ENCODE assay signal across 26 mouse cellular contexts in genomic region chr19:32568961-32569653, GRCm38 (mm10). TPM values are rescaled to one million over a fixed set of nuclear protein-coding genes. Genes with fewer than 3 reads are reported as not detected.
A peak's percentile ranks its signal among the peaks of the same experiment; 100 is the strongest.
DNase-seq lines count a peak whose midpoint lies in the region; ATAC-seq and TF ChIP-seq lines count a peak whose summit lies in the region.
"Had no signal": no experiment of that assay in that cellular context is flagged by ENCODE, and none has a peak within 500 bp of the region (broad histone marks: within the 10 kb centered on the region; RNA-seq: fewer than 3 reads in every experiment).

No protein-coding gene starts in this region.

- H3K4me3 ChIP-seq in embryonic facial prominence, embryonic 14.5 days (ENCODE audit: low read depth, low read length), result no peak overlapping the region
- H3K4me3 ChIP-seq in embryonic facial prominence, embryonic 10.5 days, result no peak overlapping the region
- no peak overlapping the region for H3K4me3 ChIP-seq in liver, adult 2 months (ENCODE audit: insufficient read depth, low read depth, low read length)
- H3K4me3 ChIP-seq in liver, postnatal 0 days (ENCODE audit: low read depth, low read length), result no peak overlapping the region
- H3K4me3 ChIP-seq: embryonic facial prominence, embryonic 15.5 days; forebrain, embryonic 13.5 days; heart, adult 2 months; heart, embryonic 15.5 days; hindbrain, embryonic 15.5 days; intestine, embryonic 15.5 days; limb, embryonic 13.5 days had no signal

- TF ChIP-seq EP300 in liver, postnatal 0 days (IDR thresholded peaks at IDR 0.05; ENCODE audit: low read depth), result peak; percentile 75

- ATAC-seq in embryonic facial prominence, embryonic 14.5 days (ENCODE audit: low read depth), result no peak
- peak; percentile 73 for ATAC-seq in liver, postnatal 0 days
- ATAC-seq: CD4-positive, CD25-positive, alpha-beta regulatory T cell, adult 4 months; forebrain, embryonic 13.5 days; intestine, embryonic 15.5 days; midbrain, embryonic 16.5 days had no signal

- TF ChIP-seq POLR2A in liver, adult 2 months (IDR thresholded peaks at IDR 0.05; ENCODE audit: extremely low read depth, insufficient read depth, low read length), result no peak

- 68% methylated on average over 3 of the region's 3 CpGs for WGBS in embryonic facial prominence, embryonic 14.5 days
- WGBS in embryonic facial prominence, embryonic 10.5 days, result 90% methylated on average over 3 of the region's 3 CpGs
- WGBS in liver, adult 2 months, result 26% methylated on average over 3 of the region's 3 CpGs
- 52% methylated on average over 3 of the region's 3 CpGs for WGBS in liver, postnatal 0 days (ENCODE audit: insufficient replicate concordance)

- H3K4me1 ChIP-seq in embryonic facial prominence, embryonic 14.5 days (ENCODE audit: control insufficient read depth, insufficient read depth, low read length), result no peaks in the 10 kb centered on the region; the same call in 1 of the 2 replicates
- no peaks in the 10 kb centered on the region for H3K4me1 ChIP-seq in embryonic facial prominence, embryonic 10.5 days
- H3K4me1 ChIP-seq in liver, adult 2 months (ENCODE audit: control insufficient read depth, insufficient read depth, low read length), result peaks cover 9% of the 10 kb centered on the region
- peaks cover 20% of the 10 kb centered on the region for H3K4me1 ChIP-seq in liver, postnatal 0 days (ENCODE audit: insufficient read depth)
- H3K4me1 ChIP-seq: embryonic facial prominence, embryonic 15.5 days; forebrain, embryonic 13.5 days; hindbrain, embryonic 15.5 days; intestine, embryonic 15.5 days; limb, embryonic 13.5 days had no signal

- H3K9me3 ChIP-seq in embryonic facial prominence, embryonic 14.5 days (ENCODE audit: control insufficient read depth, low read length), result no peaks in the 10 kb centered on the region
- no peaks in the 10 kb centered on the region for H3K9me3 ChIP-seq in embryonic facial prominence, embryonic 10.5 days
- H3K9me3 ChIP-seq in liver, postnatal 0 days (ENCODE audit: low read length), result no peaks in the 10 kb centered on the region
- H3K9me3 ChIP-seq: embryonic facial prominence, embryonic 15.5 days; forebrain, embryonic 13.5 days; heart, embryonic 15.5 days; hindbrain, embryonic 15.5 days; intestine, embryonic 15.5 days; limb, embryonic 13.5 days had no signal

- no peak overlapping the region for H3K9ac ChIP-seq in embryonic facial prominence, embryonic 14.5 days (ENCODE audit: low read depth, low read length)
- no peak overlapping the region for H3K9ac ChIP-seq in liver, adult 2 months (ENCODE audit: low read depth, low read length)
- no peak overlapping the region for H3K9ac ChIP-seq in liver, postnatal 0 days (replicated peaks)
- H3K9ac ChIP-seq: embryonic facial prominence, embryonic 15.5 days; forebrain, embryonic 13.5 days; heart, embryonic 15.5 days; hindbrain, embryonic 15.5 days; intestine, embryonic 15.5 days; limb, embryonic 13.5 days had no signal

- H3K4me2 ChIP-seq in embryonic facial prominence, embryonic 14.5 days (ENCODE audit: low read depth, low read length), result no peak overlapping the region
- H3K4me2 ChIP-seq in liver, postnatal 0 days (ENCODE audit: low read depth, low read length), result peak overlapping the region; percentile 36
- H3K4me2 ChIP-seq: embryonic facial prominence, embryonic 15.5 days; forebrain, embryonic 13.5 days; heart, embryonic 15.5 days; hindbrain, embryonic 15.5 days; intestine, embryonic 15.5 days; limb, embryonic 13.5 days had no signal

- peak; percentile 72 for DNase-seq in embryonic facial prominence, embryonic 14.5 days (ENCODE audit: low spot score)
- DNase-seq in embryonic facial prominence, embryonic 10.5 days (ENCODE audit: low spot score), result no peak
- DNase-seq in c-Kit-positive CD71-positive TER-119-positive erythroid progenitor cells, embryonic 14.5 days (ENCODE audit: low spot score), result peak; percentile 29
- DNase-seq in liver, adult 2 months (ENCODE audit: extremely low read depth, low read depth, low spot score), result peak; percentile 47
- DNase-seq in liver, postnatal 0 days, result peak; percentile 27
- DNase-seq in layer of hippocampus, postnatal 25 days (ENCODE audit: extremely low spot score in 1 of 2, low spot score in 1 of 2), result no peak
- no peak for DNase-seq in right cerebral cortex, postnatal 36 days (ENCODE audit: low spot score in 2 of 2)
- DNase-seq in adrenal gland, postnatal 36 days, result no peak
- DNase-seq: cerebellum, adult 9-10 months; gastrocnemius, postnatal 10 days; heart, adult 2 months; heart, postnatal 4 days; kidney, adult 9 months; kidney, postnatal 4 days; layer of hippocampus, adult 9-11 months; lung, postnatal 14 days; right cerebral cortex, postnatal 4 days; thymus, postnatal 25 days had no signal

- H3K27ac ChIP-seq in embryonic facial prominence, embryonic 14.5 days (replicated peaks; ENCODE audit: low read depth, low read length), result no peak overlapping the region
- no peak overlapping the region for H3K27ac ChIP-seq in embryonic facial prominence, embryonic 10.5 days (replicated peaks)
- H3K27ac ChIP-seq in liver, adult 2 months (replicated peaks; ENCODE audit: insufficient read depth, low read depth, low read length), result no peak overlapping the region
- no peak overlapping the region; the same call in 1 of the 2 replicates for H3K27ac ChIP-seq in liver, postnatal 0 days (ENCODE audit: low read depth)
- H3K27ac ChIP-seq: embryonic facial prominence, embryonic 15.5 days; forebrain, embryonic 13.5 days; heart, adult 2 months; heart, embryonic 15.5 days; hindbrain, embryonic 15.5 days; intestine, embryonic 15.5 days; limb, embryonic 13.5 days had no signal

- H3K36me3 ChIP-seq in embryonic facial prominence, embryonic 14.5 days (ENCODE audit: control insufficient read depth, insufficient read depth, low read length), result no peaks in the 10 kb centered on the region
- H3K36me3 ChIP-seq in embryonic facial prominence, embryonic 10.5 days (replicated peaks), result no peaks in the 10 kb centered on the region
- no peaks in the 10 kb centered on the region for H3K36me3 ChIP-seq in liver, adult 2 months (ENCODE audit: control insufficient read depth, insufficient read depth, low read length)
- H3K36me3 ChIP-seq in liver, postnatal 0 days (replicated peaks; ENCODE audit: insufficient read depth, low read length), result no peaks in the 10 kb centered on the region
- H3K36me3 ChIP-seq: embryonic facial prominence, embryonic 15.5 days; heart, embryonic 15.5 days; hindbrain, embryonic 15.5 days; intestine, embryonic 15.5 days; limb, embryonic 13.5 days had no signal

- TF ChIP-seq CTCF in liver, adult 2 months (IDR thresholded peaks at IDR 0.05; ENCODE audit: low read depth, low read length), result no peak
- TF ChIP-seq CTCF in liver, postnatal 0 days (IDR thresholded peaks at IDR 0.05; ENCODE audit: low read depth), result no peak

- H3K79me2 ChIP-seq in liver, adult 2 months (ENCODE audit: control insufficient read depth, insufficient read depth, low read length), result no peaks in the 10 kb centered on the region

- H3K27me3 ChIP-seq in embryonic facial prominence, embryonic 14.5 days (replicated peaks; ENCODE audit: control insufficient read depth, insufficient read depth, low read length), result no peaks in the 10 kb centered on the region
- no peaks in the 10 kb centered on the region for H3K27me3 ChIP-seq in embryonic facial prominence, embryonic 10.5 days (replicated peaks; ENCODE audit: low read depth, poor library complexity, severe bottlenecking)
- H3K27me3 ChIP-seq in liver, adult 2 months (ENCODE audit: control insufficient read depth, insufficient read depth, low read length), result no peaks in the 10 kb centered on the region
- H3K27me3 ChIP-seq in liver, postnatal 0 days (ENCODE audit: insufficient read depth, low read length), result no peaks in the 10 kb centered on the region
- H3K27me3 ChIP-seq: embryonic facial prominence, embryonic 15.5 days; forebrain, embryonic 13.5 days; heart, embryonic 15.5 days; hindbrain, embryonic 15.5 days; intestine, embryonic 15.5 days; limb, embryonic 13.5 days had no signal

RNA-seq across cellular contexts. Expression of gene Papss2, which starts 26.5 kb away (rescaled TPM):
- polyA plus RNA-seq in embryonic facial prominence, embryonic 14.5 days (2014; fragmentation: Nextera tagmentation; extraction: Ambion mirVana), result 26.6 and 28.1 TPM in 2 replicates
- polyA plus RNA-seq in embryonic facial prominence, embryonic 10.5 days (2016; fragmentation: Nextera tagmentation; extraction: Ambion mirVana), result 1.6 and 3.1 TPM in 2 replicates
- 211 and 223 TPM in 2 replicates for total RNA-seq in liver, adult 2 months (2014; rRNA removed)
- polyA plus RNA-seq in liver, adult 2 months (2012; rRNA removed), result 75.1 and 86.7 TPM in 2 replicates
- polyA plus RNA-seq in liver, postnatal 0 days (2015; fragmentation: Nextera tagmentation; extraction: Ambion mirVana), result 29.6 and 35.5 TPM in 2 replicates
- 10 to 100 TPM; 12.1 to 13.8 TPM for total RNA-seq in layer of hippocampus, postnatal 25 days (2021)
- total RNA-seq in adrenal gland, postnatal 36 days (2021), result 10 to 100 TPM; 12.6 to 13.2 TPM

Comparison
In these comparisons a context has a peak if more than half of its experiments do, and no peak if none do; other contexts are left out.
1. DNase-seq: peak in embryonic facial prominence, embryonic 14.5 days (single experiment), c-Kit-positive CD71-positive TER-119-positive erythroid progenitor cells, embryonic 14.5 days (single experiment), liver, adult 2 months (single experiment) and liver, postnatal 0 days (single experiment); none in embryonic facial prominence, embryonic 10.5 days (single experiment), layer of hippocampus, postnatal 25 days (0 of 2), right cerebral cortex, postnatal 36 days (0 of 2) and adrenal gland, postnatal 36 days (0 of 2).